Mouse (Mus musculus) gastrocnemius, postnatal 10 days (tissue): ENCODE results near the gene Nme6. TPM values are rescaled to one million over a fixed set of nuclear protein-coding genes. Genes with fewer than 3 reads are reported as not detected.
A peak's percentile ranks its signal among the peaks of the same experiment; 100 is the strongest.

Source experiments
- DNase-seq: peaks from one replicate; pipeline ENCODE4 v3.0.0; 2021; ENCODE audit warnings: mixed read lengths
- microRNA-seq, 2 experiments: library from miRNA; unstranded; fragments of <30 nt; microRNA quantifications; one replicate each; pipeline ENCODE4 v1.2.0; 2021
- total RNA-seq, 2 experiments: library from RNA; stranded (reverse); gene quantifications; 2 replicates each; pipeline ENCODE4 v1.2.3; 2021

Gene Nme6
- total RNA-seq, 2 experiments from 2014 or later = 23.5 to 23.7 TPM

GRCm38 (mm10) chr9:109870983-109871572 is 38.5 kb downstream of the Nme6 start:
- no peak for DNase-seq

GRCm38 (mm10) chr9:109874797-109875691 is 42.5 kb downstream of the Nme6 start, which contains the start of gene Cdc25a:
Gene Cdc25a (plus strand): TSS chr9:109875579.
- peak; percentile 96 for DNase-seq

GRCm38 (mm10) chr9:109875695-109876601 is 43.4 kb downstream of the Nme6 start:
- DNase-seq = peak; percentile 72

- DNase-seq = no peak
Measured at GRCm38 (mm10) chr9:109876756-109877155, 44.2 kb downstream of the Nme6 start.

- no peak for DNase-seq
Measured at GRCm38 (mm10) chr9:109877666-109878065, 45.1 kb downstream of the Nme6 start.

GRCm38 (mm10) chr9:109879305-109879704 is 46.8 kb downstream of the Nme6 start:
- DNase-seq = no peak

- DNase-seq = no peak
Measured at GRCm38 (mm10) chr9:109886259-109886658, 53.7 kb downstream of the Nme6 start.

- no peak for DNase-seq
Measured at GRCm38 (mm10) chr9:109887321-109887720, 54.8 kb downstream of the Nme6 start.

- DNase-seq = no peak
Measured at GRCm38 (mm10) chr9:109891501-109891900, 59.0 kb downstream of the Nme6 start.

Small RNAs within 50 kb of the gene (microRNA-seq; reads per million reads assigned to microRNA genes)
- 0 reads per million in 2 experiments for gene Mir7089

Other genes starting within 250 kb of the Nme6 start
- not detected for gene Fbxw24, start 206.7 kb upstream of the Nme6 start, total RNA-seq
- not detected for gene Fbxw25, start 168.1 kb upstream of the Nme6 start, total RNA-seq
- not detected for gene Fbxw18, start 130.0 kb upstream of the Nme6 start, total RNA-seq
- gene Fbxw26, start 86.7 kb upstream of the Nme6 start, total RNA-seq = not detected
- not detected for gene Fbxw27, start 42.1 kb upstream of the Nme6 start, total RNA-seq
- gene Spink8, start 20.5 kb upstream of the Nme6 start, total RNA-seq = not detected
- gene Camp, start 16.9 kb downstream of the Nme6 start, total RNA-seq = 1 to 10 TPM in 1 of 2 experiments, not detected in 1; 7.8 TPM
- 1 to 10 TPM; 6.2 to 9.2 TPM for gene Cdc25a, start 42.8 kb downstream of the Nme6 start, total RNA-seq
- 100 to 1,000 TPM; 466 to 507 TPM for gene Map4, start 98.7 kb downstream of the Nme6 start, total RNA-seq